Mouse (Mus musculus) olfactory bulb, adult 2 months (tissue): Measurements from ENCODE around the gene Pitpnb.

Source experiments
- CTCF ChIP-seq: fragments of 200-500 bp; IDR thresholded peaks from 2 replicates; pipeline ENCODE4 v1.5.1; 2012; ENCODE audit warnings: low read depth, mild to moderate bottlenecking, low read length, moderate library complexity; ENCODE audit not compliant: insufficient read depth
- POLR2A ChIP-seq: fragments of 200-500 bp; IDR thresholded peaks from 2 replicates; pipeline ENCODE4 v1.6.1; 2012; ENCODE audit warnings: mild to moderate bottlenecking, low read depth, low read length, moderate library complexity; ENCODE audit not compliant: insufficient read depth

DNA sequence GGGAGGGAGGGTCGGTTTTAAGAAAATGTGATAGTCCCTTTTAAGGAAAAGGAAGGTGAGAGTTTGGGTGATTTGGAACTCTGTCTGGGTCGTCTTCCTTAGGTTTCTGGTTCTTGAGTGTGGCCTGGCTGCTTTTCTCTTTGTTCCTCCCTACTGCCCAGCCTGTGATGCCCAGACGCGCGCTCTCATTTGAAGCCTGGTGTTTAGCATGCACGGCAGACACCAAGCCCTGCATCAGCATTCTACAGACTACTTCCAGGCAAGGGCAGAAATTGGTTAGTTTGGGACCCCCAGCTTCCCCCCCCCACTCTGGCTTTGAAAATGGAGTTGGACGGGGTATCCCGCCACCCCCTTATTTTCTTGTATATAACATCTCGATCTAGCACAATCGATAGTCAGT lies 92.4 kb downstream of the Pitpnb start:
- TF ChIP-seq CTCF, result no peak
- no peak for TF ChIP-seq POLR2A
